Mouse (Mus musculus) stomach, embryonic 16.5 days (tissue): Measurements from ENCODE around the gene Tjp2. TPM values are rescaled to one million over a fixed set of nuclear protein-coding genes. Genes with fewer than 3 reads are reported as not detected.

Experiments used
- ATAC-seq: fragments of 200-750 bp; cut with Nextera tagmentation; 2 replicates; pipeline ENCODE4 v1.8.0; 2017; ENCODE audit warnings: moderate number of reproducible peaks, moderate TSS enrichment; ENCODE audit not compliant: insufficient read depth, low FRiP score
- H3K27ac ChIP-seq: fragments of 300-500 bp; sonication (generic); 2 replicates; pipeline ENCODE4 v1.5.1; 2014; ENCODE audit warnings: low read length
- H3K27me3 ChIP-seq: fragments of 300-500 bp; sonication (generic); 2 replicates; pipeline ENCODE4 v1.6.1; 2014; ENCODE audit warnings: low read length, control low read depth, mixed read lengths; ENCODE audit not compliant: control insufficient read depth, insufficient read depth
- H3K36me3 ChIP-seq: fragments of 300-500 bp; sonication (generic); 2 replicates; pipeline ENCODE4 v1.6.1; 2014; ENCODE audit warnings: low read length; ENCODE audit not compliant: control insufficient read depth, insufficient read depth
- H3K4me1 ChIP-seq: fragments of 300-500 bp; sonication (generic); 2 replicates; pipeline ENCODE4 v1.6.1; 2014; ENCODE audit warnings: low read length, control low read depth, mixed read lengths; ENCODE audit not compliant: control insufficient read depth, insufficient read depth
- H3K4me2 ChIP-seq: fragments of 300-500 bp; sonication (generic); 2 replicates; pipeline ENCODE4 v1.6.1; 2014; ENCODE audit warnings: low read depth, low read length, mixed read lengths
- H3K4me3 ChIP-seq: fragments of 300-500 bp; sonication (generic); replicated peaks from 2 replicates; pipeline ENCODE4 v1.5.1; 2014; ENCODE audit warnings: mild to moderate bottlenecking, low read length
- H3K9ac ChIP-seq: fragments of 300-500 bp; sonication (generic); 2 replicates; pipeline ENCODE4 v1.6.1; 2014; ENCODE audit warnings: low read length
- H3K9me3 ChIP-seq: fragments of 300-500 bp; sonication (generic); replicated peaks from 2 replicates; pipeline ENCODE4 v1.6.1; 2016; ENCODE audit warnings: low read length, control low read depth; ENCODE audit not compliant: control insufficient read depth
- WGBS: fragments of 180-500 bp; shearing (Covaris S2); extraction: QIAGEN DNeasy Blood & Tissue Kit; methylation state at CpG from one replicate; pipeline ENCODE4 v1.1.7; 2014; 5-methylcytosine and 5-hydroxymethylcytosine counted together
- polyA plus RNA-seq: library from polyadenylated mRNA; unstranded; fragments of >200 nt; fragmentation: Nextera tagmentation; extraction: Ambion mirVana; gene quantifications from 2 replicates; pipeline ENCODE4 v1.2.1, GENCODE M21; 2015

Gene Tjp2
- polyA plus RNA-seq, 1 experiment from 2014 or later, result 30.4 TPM

GRCm38 (mm10) chr19:24056880-24057279, 167.9 kb downstream of the Tjp2 start:
- Histone ChIP-seq H3K27me3 (no peaks in the 10 kb centered on the region), H3K4me1 (0 out of 2 replicates have a peak, but pooled peaks cover 4% of the 10 kb centered on the region), H3K4me2 (no peak overlapping the region), H3K27ac (no peak overlapping the region), H3K9ac (no peak overlapping the region), H3K9me3 (no peaks in the 10 kb centered on the region), H3K4me3 (no peak overlapping the region), H3K36me3 (no peaks in the 10 kb centered on the region)
- ATAC-seq, result no peak
- WGBS, result 93% methylated on average over 1 of the region's 1 CpGs

GRCm38 (mm10) chr19:24054904-24055303, 169.9 kb downstream of the Tjp2 start:
- H3K9me3 ChIP-seq, result no peaks in the 10 kb centered on the region
- WGBS, result 16% methylated on average over 2 of the region's 2 CpGs
- peak; percentile 60 for ATAC-seq
- H3K27ac ChIP-seq, result peak overlapping the region; percentile 31
- H3K4me3 ChIP-seq, result no peak overlapping the region
- no peaks in the 10 kb centered on the region for H3K27me3 ChIP-seq
- H3K9ac ChIP-seq, result no peak overlapping the region
- H3K4me1 ChIP-seq, result 0 out of 2 replicates have a peak, but pooled peaks cover 4% of the 10 kb centered on the region
- no peaks in the 10 kb centered on the region for H3K36me3 ChIP-seq
- H3K4me2 ChIP-seq, result no peak overlapping the region

- Histone ChIP-seq H3K4me3 (no peak overlapping the region), H3K9me3 (no peaks in the 10 kb centered on the region), H3K27ac (peak overlapping the region; percentile 42; the same call in 1 of the 2 replicates), H3K9ac (no peak overlapping the region), H3K27me3 (no peaks in the 10 kb centered on the region), H3K36me3 (no peaks in the 10 kb centered on the region), H3K4me1 (0 out of 2 replicates have a peak, but pooled peaks cover 4% of the 10 kb centered on the region), H3K4me2 (no peak overlapping the region)
- 42% methylated on average over 5 of the region's 5 CpGs for WGBS
- no peak for ATAC-seq
Observed at GRCm38 (mm10) chr19:24054265-24054664, 170.6 kb downstream of the Tjp2 start.

GRCm38 (mm10) chr19:24050514-24050913, 174.3 kb downstream of the Tjp2 start:
- H3K4me2 ChIP-seq, result no peak overlapping the region
- H3K27me3 ChIP-seq, result no peaks in the 10 kb centered on the region
- H3K36me3 ChIP-seq, result no peaks in the 10 kb centered on the region
- ATAC-seq, result no peak
- no peak overlapping the region for H3K27ac ChIP-seq
- no peak overlapping the region for H3K9ac ChIP-seq
- 0 out of 2 replicates have a peak, but pooled peaks cover 4% of the 10 kb centered on the region for H3K4me1 ChIP-seq
- no peak overlapping the region for H3K4me3 ChIP-seq
- H3K9me3 ChIP-seq, result no peaks in the 10 kb centered on the region
- 57% methylated on average over 2 of the region's 2 CpGs for WGBS

- no peak overlapping the region for H3K4me3 ChIP-seq
- ATAC-seq, result no peak
- H3K4me2 ChIP-seq, result no peak overlapping the region
- 80% methylated on average over 3 of the region's 3 CpGs for WGBS
- no peaks in the 10 kb centered on the region for H3K36me3 ChIP-seq
- H3K9me3 ChIP-seq, result no peaks in the 10 kb centered on the region
- H3K27ac ChIP-seq, result no peak overlapping the region
- no peaks in the 10 kb centered on the region for H3K27me3 ChIP-seq
- H3K9ac ChIP-seq, result no peak overlapping the region
- 0 out of 2 replicates have a peak, but pooled peaks cover 2% of the 10 kb centered on the region for H3K4me1 ChIP-seq
Observed at GRCm38 (mm10) chr19:24049329-24049728, 175.5 kb downstream of the Tjp2 start.

- no peak overlapping the region for H3K27ac ChIP-seq
- H3K9me3 ChIP-seq, result no peaks in the 10 kb centered on the region
- H3K4me3 ChIP-seq, result no peak overlapping the region
- no peak overlapping the region for H3K4me2 ChIP-seq
- H3K9ac ChIP-seq, result no peak overlapping the region
- no peak for ATAC-seq
- 83% methylated on average over 10 of the region's 10 CpGs for WGBS
- no peaks in the 10 kb centered on the region for H3K4me1 ChIP-seq
- H3K36me3 ChIP-seq, result no peaks in the 10 kb centered on the region
- no peaks in the 10 kb centered on the region for H3K27me3 ChIP-seq
Observed at GRCm38 (mm10) chr19:24046395-24046993, 178.3 kb downstream of the Tjp2 start.

Other genes with a start within 250 kb of the Tjp2 start
- 0.47 and 0.75 TPM in 2 replicates for gene Fam189a2, start 194.0 kb downstream of the Tjp2 start, polyA plus RNA-seq
- gene Fxn, start 55.6 kb upstream of the Tjp2 start, polyA plus RNA-seq, result 32.5 and 40.2 TPM in 2 replicates